In the genomic region with DNA sequence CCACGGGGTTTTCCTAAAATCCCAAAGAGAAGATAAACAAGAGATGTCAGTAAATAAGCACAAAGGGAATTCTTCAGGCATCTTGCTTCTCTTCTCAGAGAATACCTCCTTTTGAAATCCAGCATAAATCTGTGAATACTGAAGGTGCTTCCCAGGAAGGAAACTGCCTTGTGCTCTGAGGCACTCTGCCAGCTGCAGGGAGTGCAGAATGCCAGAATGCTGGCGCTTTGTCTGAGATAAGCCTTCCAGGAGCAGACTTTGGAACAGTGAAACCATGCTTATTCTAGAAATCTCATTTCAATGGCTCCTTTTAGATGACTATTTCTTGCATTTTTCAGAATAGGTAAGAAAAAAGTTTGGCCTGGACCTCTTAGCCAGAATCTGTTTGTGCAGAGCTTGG, we compare ENCODE assay signal across 13 mouse cellular contexts.
DNase-seq lines count a peak whose midpoint lies in the region; ATAC-seq and TF ChIP-seq lines count a peak whose summit lies in the region.
"Had no signal": no experiment of that assay in that cellular context is flagged by ENCODE, and none has a peak within 500 bp of the region (broad histone marks: within the 10 kb centered on the region; RNA-seq: fewer than 3 reads in every experiment).

No protein-coding gene starts in this region.

- no peak for TF ChIP-seq CTCF in lung, embryonic 14.5 days (IDR thresholded peaks at IDR 0.05; ENCODE audit: low read depth)
- TF ChIP-seq CTCF in lung, postnatal 0 days (IDR thresholded peaks at IDR 0.05): no peak

- H3K36me3 ChIP-seq in lung, embryonic 14.5 days (ENCODE audit: insufficient read depth): no peaks in the 10 kb centered on the region
- H3K36me3 ChIP-seq in lung, postnatal 0 days (ENCODE audit: insufficient read depth, low read length): no peaks in the 10 kb centered on the region
- H3K36me3 ChIP-seq: heart, embryonic 15.5 days; hindbrain, embryonic 12.5 days; lung, embryonic 15.5 days had no signal

- H3K9ac ChIP-seq in lung, embryonic 14.5 days: no peak overlapping the region
- H3K9ac ChIP-seq in lung, postnatal 0 days (replicated peaks; ENCODE audit: low read depth): no peak overlapping the region
- H3K9ac ChIP-seq: heart, embryonic 15.5 days; hindbrain, embryonic 12.5 days; lung, embryonic 15.5 days had no signal

- H3K4me1 ChIP-seq in lung, embryonic 14.5 days (ENCODE audit: insufficient read depth): no peaks in the 10 kb centered on the region
- H3K4me1 ChIP-seq in lung, postnatal 0 days (ENCODE audit: insufficient read depth, low read depth, low read length): no peaks in the 10 kb centered on the region
- H3K4me1 ChIP-seq: heart, embryonic 15.5 days; hindbrain, embryonic 12.5 days; lung, embryonic 15.5 days had no signal

- H3K27ac ChIP-seq in lung, embryonic 14.5 days (ENCODE audit: low read depth): no peak overlapping the region
- no peak overlapping the region for H3K27ac ChIP-seq in lung, postnatal 0 days (ENCODE audit: low read length)
- H3K27ac ChIP-seq: heart, embryonic 15.5 days; hindbrain, embryonic 12.5 days; lung, embryonic 15.5 days had no signal

- H3K9me3 ChIP-seq in lung, embryonic 14.5 days (ENCODE audit: low read depth, low read length): no peaks in the 10 kb centered on the region
- H3K9me3 ChIP-seq in lung, postnatal 0 days (ENCODE audit: low read length): no peaks in the 10 kb centered on the region
- H3K9me3 ChIP-seq: heart, embryonic 15.5 days; hindbrain, embryonic 12.5 days; lung, embryonic 15.5 days had no signal

- TF ChIP-seq EP300 in lung, postnatal 0 days (IDR thresholded peaks at IDR 0.05): no peak

- intact Hi-C loops in left cerebral cortex, postnatal 14 days (cut with DNase I): no loop called here

- DNase-seq in cerebellum, postnatal 25 days: peak; percentile 37 to 62
- DNase-seq in cerebellum, adult 18-20 months: no peak
- peak; percentile 1 for DNase-seq in lung, embryonic 14.5 days
- DNase-seq in lung, postnatal 10 days: no peak
- peak; percentile 5 to 28 for DNase-seq in left cerebral cortex, postnatal 14 days (ENCODE audit: low spot score in 2 of 2)
- peak; percentile 42 for DNase-seq in right cerebral cortex, postnatal 4 days
- no peak for DNase-seq in lung, postnatal 0 days (ENCODE audit: low spot score)
- DNase-seq in lung, postnatal 14 days: no peak
- DNase-seq: kidney, adult 11 months; kidney, postnatal 25 days had no signal

- no peaks in the 10 kb centered on the region for H3K27me3 ChIP-seq in lung, embryonic 14.5 days (ENCODE audit: insufficient read depth, low read length)
- no peaks in the 10 kb centered on the region for H3K27me3 ChIP-seq in lung, postnatal 0 days (replicated peaks; ENCODE audit: insufficient read depth, low read length)
- H3K27me3 ChIP-seq: heart, embryonic 15.5 days; hindbrain, embryonic 12.5 days; lung, embryonic 15.5 days had no signal

- no peak for ATAC-seq in lung, embryonic 14.5 days (ENCODE audit: insufficient read depth)
- ATAC-seq in lung, postnatal 0 days: no peak

- WGBS in lung, embryonic 14.5 days: 21% methylated on average over 2 of the region's 2 CpGs
- WGBS in lung, postnatal 0 days: 17% methylated on average over 2 of the region's 2 CpGs

- no peak overlapping the region for H3K4me2 ChIP-seq in lung, embryonic 14.5 days
- H3K4me2 ChIP-seq in lung, postnatal 0 days (replicated peaks; ENCODE audit: low read depth, low read length): no peak overlapping the region
- H3K4me2 ChIP-seq: heart, embryonic 15.5 days; hindbrain, embryonic 12.5 days; lung, embryonic 15.5 days had no signal

- no peak overlapping the region for H3K4me3 ChIP-seq in lung, embryonic 14.5 days (ENCODE audit: low read depth, low read length)
- H3K4me3 ChIP-seq in lung, postnatal 0 days (ENCODE audit: low read depth, low read length): no peak overlapping the region
- H3K4me3 ChIP-seq: heart, embryonic 15.5 days; hindbrain, embryonic 12.5 days; lung, embryonic 15.5 days had no signal

Comparison
In these comparisons a context has a peak if more than half of its experiments do, and no peak if none do; other contexts are left out.
1. DNase-seq: peak in cerebellum, postnatal 25 days (2 of 2), lung, embryonic 14.5 days (single experiment), left cerebral cortex, postnatal 14 days (2 of 2) and right cerebral cortex, postnatal 4 days (single experiment); none in cerebellum, adult 18-20 months (0 of 2), lung, postnatal 10 days (single experiment), lung, postnatal 0 days (single experiment) and lung, postnatal 14 days (single experiment).